Mouse (Mus musculus) cortical plate, adult 2 months (tissue): Measurements from ENCODE around the gene Mast4. TPM values are rescaled to one million over a fixed set of nuclear protein-coding genes. Genes with fewer than 3 reads are reported as not detected.

Experiments
- H3K27ac ChIP-seq: fragments of 200-500 bp; 2 replicates; pipeline ENCODE4 v1.5.1; 2012; ENCODE audit warnings: low read length, control low read depth, inconsistent platforms; ENCODE audit not compliant: insufficient read depth
- H3K4me1 ChIP-seq: fragments of 200-500 bp; 2 replicates; pipeline ENCODE4 v1.6.1; 2011; ENCODE audit warnings: low read length; ENCODE audit not compliant: control insufficient read depth, insufficient read depth
- H3K4me3 ChIP-seq: fragments of 200-500 bp; 2 replicates; pipeline ENCODE4 v1.5.1; 2011; ENCODE audit warnings: mild to moderate bottlenecking, low read length, control low read depth; ENCODE audit not compliant: insufficient read depth
- CTCF ChIP-seq: fragments of 200-500 bp; IDR thresholded peaks from 2 replicates; pipeline ENCODE4 v1.5.1; 2011; ENCODE audit warnings: mild to moderate bottlenecking, control low read depth, low read length; ENCODE audit not compliant: insufficient read depth; ENCODE audit errors: extremely low read depth
- POLR2A ChIP-seq: fragments of 200-500 bp; IDR thresholded peaks from 2 replicates; pipeline ENCODE4 v1.6.1; 2011; ENCODE audit warnings: mild to moderate bottlenecking, low read length, control low read depth; ENCODE audit not compliant: insufficient read depth; ENCODE audit errors: extremely low read depth
- polyA plus RNA-seq: library from polyadenylated mRNA; depleted of rRNA; stranded (reverse); fragments of >200 nt; gene quantifications from 2 replicates; pipeline ENCODE4 v1.2.3, GENCODE M21; 2012

Gene Mast4
- polyA plus RNA-seq, 1 experiment = 19.6 TPM

GRCm38 (mm10) chr13:102931951-102932350 is 402.3 kb downstream of the Mast4 start:
- TF ChIP-seq CTCF (no peak), POLR2A (no peak)
- no peak overlapping the region for H3K4me3 ChIP-seq
- H3K4me1 ChIP-seq = peaks cover 3% of the 10 kb centered on the region; the same call in 1 of the 2 replicates
- no peak overlapping the region for H3K27ac ChIP-seq

- Histone ChIP-seq H3K4me3 (no peak overlapping the region), H3K27ac (no peak overlapping the region), H3K4me1 (no peaks in the 10 kb centered on the region)
- TF ChIP-seq POLR2A (no peak), CTCF (no peak)
Observed at GRCm38 (mm10) chr13:102925844-102926598, 408.3 kb downstream of the Mast4 start.

- H3K27ac ChIP-seq = no peak overlapping the region
- H3K4me1 ChIP-seq = no peaks in the 10 kb centered on the region
- TF ChIP-seq CTCF (no peak), POLR2A (no peak)
- H3K4me3 ChIP-seq = no peak overlapping the region
Observed at GRCm38 (mm10) chr13:102919741-102920140, 414.6 kb downstream of the Mast4 start.

- no peak overlapping the region for H3K4me3 ChIP-seq
Observed at GRCm38 (mm10) chr13:102918616-102919015, 415.7 kb downstream of the Mast4 start.

GRCm38 (mm10) chr13:102915341-102915740 is 419.0 kb downstream of the Mast4 start:
- TF ChIP-seq POLR2A (no peak), CTCF (no peak)
- Histone ChIP-seq H3K4me1 (no peaks in the 10 kb centered on the region), H3K27ac (no peak overlapping the region), H3K4me3 (no peak overlapping the region)

More at GRCm38 (mm10) chr13:102918616-102919015, 415.7 kb downstream of the Mast4 start:
- no peak overlapping the region for H3K27ac ChIP-seq
- no peak for TF ChIP-seq CTCF
- TF ChIP-seq POLR2A = no peak
- no peaks in the 10 kb centered on the region for H3K4me1 ChIP-seq

GRCm38 (mm10) chr13:102914800-102915199 is 419.5 kb downstream of the Mast4 start:
- H3K4me1 ChIP-seq = no peaks in the 10 kb centered on the region
- H3K4me3 ChIP-seq = no peak overlapping the region
- H3K27ac ChIP-seq = no peak overlapping the region
- TF ChIP-seq POLR2A (no peak), CTCF (no peak)

GRCm38 (mm10) chr13:102913919-102914318 is 420.4 kb downstream of the Mast4 start:
- Histone ChIP-seq H3K4me1 (no peaks in the 10 kb centered on the region), H3K27ac (no peak overlapping the region), H3K4me3 (no peak overlapping the region)
- no peak for TF ChIP-seq POLR2A
- no peak for TF ChIP-seq CTCF

GRCm38 (mm10) chr13:102912867-102913266 is 421.4 kb downstream of the Mast4 start:
- no peak overlapping the region for H3K27ac ChIP-seq
- TF ChIP-seq CTCF (no peak), POLR2A (no peak)
- no peaks in the 10 kb centered on the region for H3K4me1 ChIP-seq
- H3K4me3 ChIP-seq = no peak overlapping the region

GRCm38 (mm10) chr13:102909654-102910418 is 424.5 kb downstream of the Mast4 start:
- Histone ChIP-seq H3K4me3 (no peak overlapping the region), H3K27ac (no peak overlapping the region), H3K4me1 (0 out of 2 replicates have a peak, but pooled peaks cover 1% of the 10 kb centered on the region)
- no peak for TF ChIP-seq CTCF
- TF ChIP-seq POLR2A = no peak

- Histone ChIP-seq H3K4me3 (peak overlapping the region; percentile 53), H3K4me1 (peaks cover 6% of the 10 kb centered on the region; the same call in 1 of the 2 replicates), H3K27ac (0 out of 2 replicates have a peak overlapping the region, but pooled peaks have one; percentile 37)
- no peak for TF ChIP-seq POLR2A
- no peak for TF ChIP-seq CTCF
Observed at GRCm38 (mm10) chr13:102906661-102907009, 427.7 kb downstream of the Mast4 start.
